Mouse (Mus musculus): ENCODE measurements around the gene AC170998.1.
A peak's percentile ranks its signal among the peaks of the same experiment; 100 is the strongest.

Gene AC170998.1

DNA sequence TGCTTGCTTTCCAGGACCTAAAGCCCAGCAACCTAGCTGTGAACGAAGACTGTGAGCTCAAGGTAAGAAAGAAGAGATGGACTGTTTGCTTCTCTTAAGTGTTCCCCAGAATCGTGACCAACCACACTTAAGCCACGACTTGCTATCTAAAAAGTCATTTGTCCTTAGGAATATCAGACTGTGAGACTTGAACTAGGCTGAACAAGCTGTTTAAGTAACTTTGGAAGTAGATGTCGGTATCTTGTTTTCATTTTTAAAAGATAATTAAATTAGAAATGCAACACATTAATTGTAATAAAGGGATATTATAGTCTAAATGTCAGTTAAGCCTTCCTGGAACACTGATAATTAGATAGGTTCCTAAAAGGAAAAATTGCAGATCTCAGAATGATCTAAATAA lies at the start of gene AC170998.1:
TSS of gene AC170998.1 (plus strand) at position 301 of the 400 bp plus-strand sequence.
- DNase-seq = no peak

GRCm38 (mm10) chr17:28682311-28683084 lies 43.4 kb upstream of the AC170998.1 start:
- DNase-seq = no peak

DNA sequence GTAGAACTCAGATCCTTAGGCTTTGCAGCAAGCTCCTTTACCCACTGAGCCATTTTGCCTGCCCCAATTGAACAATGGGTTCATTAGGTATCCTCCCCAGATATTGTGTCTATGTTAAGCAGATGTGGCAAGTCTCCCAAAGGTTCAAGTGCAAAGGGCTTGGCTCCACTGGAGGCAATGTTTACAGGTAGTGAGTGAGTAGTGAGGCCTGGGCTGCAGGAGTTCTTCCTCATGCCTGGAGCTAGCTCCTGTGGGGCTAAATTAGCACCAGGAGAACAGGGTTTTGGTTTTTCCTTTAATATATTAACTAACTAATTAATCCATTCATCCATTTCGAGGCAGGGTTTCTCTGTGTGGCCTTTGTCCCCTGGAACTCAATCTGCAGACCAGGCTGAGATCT lies 42.3 kb upstream of the AC170998.1 start:
- no peak for DNase-seq

- no peak for DNase-seq
These were observed 41.3 kb upstream of the AC170998.1 start for GRCm38 (mm10) chr17:28684631-28685030.

DNA sequence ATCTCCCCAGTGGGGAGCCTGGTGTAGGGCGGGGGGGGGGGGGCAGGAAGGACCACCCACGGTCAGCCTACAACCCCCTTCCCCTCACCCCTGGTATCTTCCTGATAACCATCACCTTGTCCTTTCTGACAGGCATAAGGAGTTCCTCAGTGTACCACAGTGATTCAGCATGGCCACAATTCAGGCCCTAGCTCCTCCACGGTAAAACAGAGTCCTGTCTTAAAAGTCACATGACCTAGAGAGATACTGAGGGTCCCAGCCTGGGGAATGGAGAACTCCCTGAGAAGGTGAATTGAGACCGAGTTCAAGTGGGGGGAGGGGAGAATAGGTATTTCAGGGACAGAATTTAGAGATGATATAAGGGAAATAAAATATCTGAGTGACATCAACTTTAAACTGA lies 38.5 kb upstream of the AC170998.1 start:
- DNase-seq = no peak

DNA sequence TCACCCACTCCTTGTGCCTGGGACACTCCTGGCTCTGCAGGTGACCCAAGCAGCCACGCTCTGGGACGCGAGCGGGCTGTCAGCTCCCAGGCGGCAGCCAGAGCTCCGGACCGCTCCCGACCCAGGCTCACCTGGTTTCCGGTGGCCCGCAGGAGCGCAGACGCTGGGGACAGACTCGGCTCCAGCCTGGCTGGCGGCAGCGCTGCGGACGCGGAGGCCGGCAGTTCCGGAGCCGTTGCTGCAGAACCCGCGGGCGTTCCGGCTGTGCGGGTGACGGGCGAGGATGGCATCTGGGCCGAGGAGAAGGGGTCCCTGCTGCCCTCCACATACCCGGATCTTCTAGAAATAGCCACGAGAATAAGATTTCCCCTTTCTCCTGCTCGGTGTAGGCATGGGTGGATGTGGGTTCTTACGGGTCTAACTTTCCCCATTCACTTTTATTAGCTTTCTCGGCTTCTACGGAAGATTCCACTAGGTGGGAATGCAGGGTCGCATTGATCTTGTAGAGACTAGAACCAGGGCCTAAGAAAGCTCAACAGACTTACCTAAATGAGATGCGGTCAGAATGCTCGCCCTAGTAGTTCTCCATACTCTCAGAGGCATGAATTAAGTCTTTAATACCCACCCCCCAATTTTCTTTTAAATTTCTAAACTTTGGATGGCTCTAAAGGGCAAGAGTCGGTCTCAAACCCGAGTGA lies 36.1 kb upstream of the AC170998.1 start, which contains the start of gene Slc26a8:
TSS of gene Slc26a8 (minus strand) at position 648 of the 698 bp plus-strand sequence.
- peak; percentile 26 for DNase-seq

GRCm38 (mm10) chr17:28690776-28691686 lies 34.9 kb upstream of the AC170998.1 start, which contains the start of gene Mapk14:
Gene Mapk14, plus strand, starts transcription at chr17:28691329.
- peak; percentile 98 for DNase-seq

- DNase-seq = peak; percentile 48
These were observed 34.1 kb upstream of the AC170998.1 start for GRCm38 (mm10) chr17:28691687-28692340.

DNA sequence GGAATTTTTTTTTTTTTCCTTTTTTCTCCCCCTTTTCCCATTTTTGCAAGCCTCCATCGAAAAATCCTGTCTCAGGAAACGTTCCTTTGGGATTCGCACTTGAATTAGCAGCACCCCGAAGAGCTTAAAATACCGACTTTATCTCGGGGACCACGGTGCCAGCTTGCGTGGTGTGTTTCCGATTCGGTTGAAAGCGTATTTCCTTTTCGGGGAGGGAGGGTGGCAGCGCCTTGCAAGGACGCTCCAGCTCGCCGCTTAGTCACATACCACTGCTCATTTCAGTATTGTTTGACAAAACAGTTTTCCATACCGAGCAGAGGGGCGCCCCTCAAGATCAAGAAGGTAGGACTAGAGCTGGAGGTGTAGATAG lies 33.6 kb upstream of the AC170998.1 start:
- peak; percentile 35 for DNase-seq

- no peak for DNase-seq
These were observed 32.8 kb upstream of the AC170998.1 start for GRCm38 (mm10) chr17:28693086-28693485.

- no peak for DNase-seq
These were observed 31.8 kb upstream of the AC170998.1 start for GRCm38 (mm10) chr17:28694078-28694477.

- no peak for DNase-seq
These were observed 31.1 kb upstream of the AC170998.1 start for GRCm38 (mm10) chr17:28694832-28695231.

DNA sequence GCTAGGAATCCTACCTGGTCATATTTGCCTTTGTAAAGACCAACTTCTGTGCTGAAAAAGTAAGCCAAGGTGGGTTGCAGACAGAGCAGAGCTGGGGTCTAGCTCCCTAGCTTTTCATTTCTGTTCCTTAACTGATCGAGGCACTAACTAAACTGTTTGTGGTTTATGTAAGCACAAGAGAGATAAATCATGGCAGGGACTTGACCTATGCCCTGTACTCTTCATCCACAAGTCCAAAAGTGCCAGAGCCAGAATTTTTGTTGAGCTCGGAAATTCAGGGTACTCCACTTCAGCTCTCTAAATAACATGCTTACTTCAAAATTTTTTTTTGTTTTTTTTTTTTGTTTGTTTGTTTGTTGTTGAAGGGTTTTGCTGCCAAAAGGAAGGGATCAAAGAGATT lies 29.2 kb upstream of the AC170998.1 start:
- no peak for DNase-seq

DNA sequence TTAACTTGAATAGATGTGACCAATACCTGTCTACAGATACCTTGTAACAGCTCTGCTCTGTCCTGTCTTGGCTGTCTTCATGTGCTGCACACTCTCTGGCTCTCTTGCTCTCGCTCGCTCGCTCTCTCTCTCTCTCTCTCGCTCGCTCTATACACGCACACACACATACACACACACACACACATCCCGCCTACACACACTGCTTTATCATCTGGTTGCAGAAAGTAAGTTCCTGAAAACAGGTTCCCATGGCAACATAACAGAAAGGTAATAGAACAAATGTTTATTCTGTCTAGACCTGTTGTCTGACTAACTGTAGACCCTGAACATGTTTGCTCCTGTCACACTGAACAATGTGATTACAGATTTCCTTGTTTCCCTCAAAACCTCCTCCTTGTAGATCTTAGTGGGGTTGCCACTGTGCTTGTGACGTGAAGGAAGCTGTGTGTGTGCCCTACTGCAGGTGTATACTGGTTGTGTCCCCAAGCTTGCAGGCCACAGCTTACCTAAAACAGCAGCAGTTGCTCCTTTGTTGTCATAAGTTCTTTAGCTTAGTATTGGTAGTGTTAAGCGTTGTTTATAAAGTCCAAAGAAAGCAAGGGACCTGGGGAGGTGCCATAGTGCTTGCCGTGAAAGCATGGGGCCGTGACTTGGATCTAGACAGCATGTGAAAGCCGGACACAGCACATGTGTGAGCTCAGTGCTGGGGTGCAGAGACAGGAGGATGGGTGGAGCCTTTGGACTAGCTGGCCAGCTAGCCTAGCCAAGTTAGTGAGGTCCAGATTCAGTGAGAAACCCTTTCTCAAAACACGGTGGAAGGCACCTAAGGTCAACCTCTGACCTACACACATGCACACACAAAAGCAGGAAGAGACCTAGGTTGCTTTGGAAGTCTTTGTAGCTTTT lies 28.3 kb upstream of the AC170998.1 start:
- no peak for DNase-seq

- no peak for DNase-seq
These were observed 27.6 kb upstream of the AC170998.1 start for GRCm38 (mm10) chr17:28698245-28698644.

DNA sequence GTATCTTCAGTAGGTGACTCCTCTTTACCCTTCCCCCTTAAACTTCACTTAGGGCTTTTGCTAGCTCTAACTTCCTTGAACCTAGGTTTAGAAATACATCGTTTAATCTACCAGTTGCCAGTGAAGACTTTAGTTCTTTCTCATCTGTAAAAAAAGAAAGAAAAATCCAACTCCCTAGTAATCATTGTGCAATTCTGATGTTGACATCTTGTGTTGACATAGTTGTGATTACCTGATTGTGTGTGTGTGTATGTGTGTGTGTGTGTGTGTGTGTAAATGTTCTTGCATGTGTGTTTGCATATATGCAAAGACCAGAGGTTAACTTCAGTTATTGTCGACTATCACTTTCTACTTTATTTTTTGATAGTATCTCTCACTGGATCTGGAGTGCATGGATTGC lies 27.2 kb upstream of the AC170998.1 start:
- no peak for DNase-seq

- no peak for DNase-seq
These were observed 26.1 kb upstream of the AC170998.1 start for GRCm38 (mm10) chr17:28699789-28700188.

DNA sequence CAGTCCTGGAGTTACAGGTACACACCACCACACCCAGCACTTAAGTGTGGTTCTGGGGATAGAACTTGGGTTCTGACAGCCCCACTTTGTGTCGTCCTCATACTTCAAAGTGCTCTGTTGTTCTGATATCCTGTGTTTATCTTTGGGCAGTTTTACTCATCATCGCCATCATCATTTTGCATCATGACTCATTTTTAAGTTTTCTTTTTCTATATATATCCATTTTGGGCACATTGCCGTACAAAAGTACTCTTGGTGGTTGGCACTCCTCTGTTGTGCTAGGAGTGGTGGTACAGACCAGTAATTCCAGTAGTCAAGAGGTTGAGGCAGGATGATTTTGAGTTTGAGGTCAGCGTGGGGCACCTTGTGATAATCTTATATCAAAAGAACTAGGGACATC lies 24.7 kb upstream of the AC170998.1 start:
- DNase-seq = no peak

DNA sequence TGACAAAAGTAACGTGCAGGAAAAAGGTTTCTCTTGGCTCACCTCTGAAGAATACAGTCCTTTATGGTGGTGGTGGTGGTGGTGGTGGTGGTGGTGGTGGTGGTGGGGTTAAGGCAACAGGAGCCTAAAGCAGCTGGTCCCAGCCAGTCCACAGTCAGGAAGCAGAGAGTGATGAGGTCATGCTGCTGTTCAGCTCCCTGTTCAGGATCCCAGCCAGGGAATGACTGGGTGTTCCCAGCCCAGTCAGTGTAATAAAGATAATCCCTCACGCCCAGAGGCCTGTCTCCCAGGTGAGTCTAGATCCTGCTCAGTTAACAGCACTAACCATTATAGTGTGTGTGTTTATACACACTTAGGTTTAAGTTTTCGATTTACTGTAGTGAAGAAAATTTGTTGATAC lies 24.1 kb upstream of the AC170998.1 start:
- DNase-seq = no peak

DNA sequence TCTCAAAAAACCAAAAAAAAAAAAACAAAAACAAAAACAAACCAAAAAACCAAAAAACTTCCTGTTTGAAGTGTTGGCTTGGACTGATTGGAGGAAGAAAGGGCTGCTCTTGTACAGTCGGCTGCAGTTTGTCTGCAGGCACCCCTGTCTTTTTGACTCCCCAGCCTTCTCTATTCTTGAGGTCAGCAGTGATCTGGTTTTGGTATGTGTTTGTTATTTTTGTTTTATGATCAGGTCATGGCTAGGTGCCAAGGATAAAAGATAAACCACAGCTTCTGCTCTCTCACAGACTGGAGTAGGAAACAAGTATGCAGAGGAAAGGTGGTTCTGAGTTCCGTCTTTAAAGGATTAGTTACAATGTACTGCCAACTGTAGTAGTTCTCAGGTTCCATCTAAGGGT lies 23.2 kb upstream of the AC170998.1 start:
- DNase-seq = no peak

DNA sequence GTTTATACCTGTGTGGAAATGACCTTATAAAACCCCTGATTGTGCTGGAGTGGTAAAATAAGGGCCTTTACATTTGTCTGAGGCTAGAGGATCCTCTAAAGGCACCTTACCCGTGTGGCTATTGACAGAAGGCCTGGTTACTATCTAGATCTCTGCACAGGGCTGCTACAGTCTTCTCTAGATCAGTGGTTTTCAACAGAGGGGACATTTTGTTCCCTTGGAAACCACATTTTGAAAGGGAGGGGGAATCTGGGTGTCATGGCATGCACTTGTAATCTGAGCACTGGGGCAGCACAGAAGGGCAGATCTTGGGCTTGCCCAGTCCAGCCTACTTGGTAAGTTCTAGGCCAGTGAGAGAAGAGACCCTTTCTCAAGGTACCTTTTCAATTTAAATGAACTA lies 19.2 kb upstream of the AC170998.1 start:
- no peak for DNase-seq
